Mouse (Mus musculus): ENCODE results near the gene Tmem72. TPM values are rescaled to one million over a fixed set of nuclear protein-coding genes. Genes with fewer than 3 reads are reported as not detected.

The Tmem72 gene
- total RNA-seq (2014; fragmentation: Nextera tagmentation) = 0.30 and 0.34 TPM in 2 replicates
- 0.11 and 0.12 TPM in 2 replicates for total RNA-seq (2017)
- polyA plus RNA-seq (2012) = under 0.01 TPM in 1 of 2 replicates, not detected in the other

DNA sequence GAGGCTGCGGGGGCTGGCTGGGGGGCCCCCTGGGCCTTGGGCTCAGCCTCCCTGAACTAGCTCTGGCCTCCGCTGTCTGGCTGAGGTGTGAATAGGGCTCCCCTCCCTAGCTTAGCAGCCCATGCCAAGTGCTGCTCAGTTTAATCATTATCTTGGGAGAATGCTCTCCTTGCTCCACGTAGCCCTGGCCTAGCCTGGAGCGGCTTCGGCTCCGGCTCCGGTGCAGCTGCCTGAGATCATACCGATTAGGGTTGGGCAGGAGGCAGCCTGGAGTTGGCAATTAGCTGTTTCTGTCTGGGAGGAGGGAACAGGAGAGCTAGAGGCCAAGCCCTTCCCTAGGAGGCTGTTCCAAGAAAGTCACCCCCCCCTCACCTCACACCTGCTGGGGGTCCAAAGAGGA is at the start of gene Tmem72:
Gene Tmem72 (minus strand): TSS at position 248 of the 400 bp plus-strand sequence.
- Histone ChIP-seq H3K36me3 (replicated peaks) (no peaks in the 10 kb centered on the region), H3K27me3 (ENCODE audit: insufficient read depth, low read length) (no peaks in the 10 kb centered on the region), H3K9me3 (replicated peaks) (peaks cover 73% of the 10 kb centered on the region), H3K4me1 (ENCODE audit: insufficient read depth, low read depth, low read length) (no peaks in the 10 kb centered on the region), H3K4me3 (ENCODE audit: low read depth, low read length) (no peak within 1 kb of the TSS)
- DNase-seq (ENCODE audit: low spot score) (no peak), ATAC-seq (ENCODE audit: extremely low read depth, insufficient number of reproducible peaks, low FRiP score, poor library complexity, severe bottlenecking) (no peak)
- TF ChIP-seq GATA1 (IDR thresholded peaks at IDR 0.05; ENCODE audit: borderline replicate concordance, low read length) (no peak), CTCF (IDR thresholded peaks at IDR 0.05; ENCODE audit: low read depth, low read length) (no peak), GATA2 (IDR thresholded peaks at IDR 0.05; ENCODE audit: borderline replicate concordance, low read depth, low read length) (no peak), TAL1 (conservative IDR thresholded peaks at IDR 0.05; ENCODE audit: low read depth, low read length) (no peak), POLR2AphosphoS5 (IDR thresholded peaks at IDR 0.05; ENCODE audit: insufficient replicate concordance, low read depth, low read length) (no peak)

- Histone ChIP-seq H3K9me3 (replicated peaks) (peaks cover 47% of the 10 kb centered on the region), H3K4me3 (ENCODE audit: low read depth, low read length) (no peak overlapping the region), H3K27me3 (ENCODE audit: insufficient read depth, low read length) (no peaks in the 10 kb centered on the region), H3K4me1 (ENCODE audit: insufficient read depth, low read depth, low read length) (no peaks in the 10 kb centered on the region), H3K36me3 (replicated peaks) (no peaks in the 10 kb centered on the region)
- no peak for TF ChIP-seq GATA1 (IDR thresholded peaks at IDR 0.05; ENCODE audit: borderline replicate concordance, low read length)
- no peak for TF ChIP-seq CTCF (IDR thresholded peaks at IDR 0.05; ENCODE audit: low read depth, low read length)
- ATAC-seq (ENCODE audit: extremely low read depth, insufficient number of reproducible peaks, low FRiP score, poor library complexity, severe bottlenecking) (no peak; the same call in 1 of the 2 replicates), DNase-seq (ENCODE audit: low spot score) (no peak)
Observed at GRCm38 (mm10) chr6:116764524-116764923, 47.8 kb upstream of the Tmem72 start.

DNA sequence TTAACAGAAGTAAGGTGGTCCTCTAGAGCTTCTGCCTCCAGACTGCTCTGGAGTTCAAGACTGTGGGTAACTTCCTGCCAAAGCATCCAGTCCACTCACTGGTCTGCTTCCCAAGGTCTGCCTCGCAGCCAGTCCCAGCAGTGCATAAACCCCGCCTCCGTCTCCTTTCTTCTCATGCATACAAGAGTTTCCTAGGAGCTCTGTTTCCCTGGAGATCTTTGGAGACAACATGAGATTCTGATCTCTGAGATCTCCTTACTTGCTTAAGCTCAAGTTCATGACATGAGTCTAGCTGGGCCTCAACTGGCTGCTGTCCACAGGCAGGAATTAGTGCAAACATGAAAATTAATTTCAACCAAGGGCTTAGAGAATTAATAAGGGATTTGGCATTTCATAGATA is 45.6 kb upstream of the Tmem72 start:
- DNase-seq (ENCODE audit: low spot score) (no peak), ATAC-seq (ENCODE audit: extremely low read depth, insufficient number of reproducible peaks, low FRiP score, poor library complexity, severe bottlenecking) (no peak)
- Histone ChIP-seq H3K4me1 (ENCODE audit: insufficient read depth, low read depth, low read length) (no peaks in the 10 kb centered on the region), H3K27me3 (ENCODE audit: insufficient read depth, low read length) (no peaks in the 10 kb centered on the region), H3K4me3 (ENCODE audit: low read depth, low read length) (no peak overlapping the region), H3K36me3 (replicated peaks) (no peaks in the 10 kb centered on the region), H3K9me3 (replicated peaks) (peaks cover 36% of the 10 kb centered on the region)
- TF ChIP-seq GATA2 (IDR thresholded peaks at IDR 0.05; ENCODE audit: borderline replicate concordance, low read depth, low read length) = no peak
- TF ChIP-seq CTCF (IDR thresholded peaks at IDR 0.05; ENCODE audit: low read depth, low read length) = no peak
- no peak for TF ChIP-seq TAL1 (conservative IDR thresholded peaks at IDR 0.05; ENCODE audit: low read depth, low read length)
- no peak for TF ChIP-seq POLR2AphosphoS5 (IDR thresholded peaks at IDR 0.05; ENCODE audit: insufficient replicate concordance, low read depth, low read length)
- no peak for TF ChIP-seq GATA1 (IDR thresholded peaks at IDR 0.05; ENCODE audit: borderline replicate concordance, low read length)

DNA sequence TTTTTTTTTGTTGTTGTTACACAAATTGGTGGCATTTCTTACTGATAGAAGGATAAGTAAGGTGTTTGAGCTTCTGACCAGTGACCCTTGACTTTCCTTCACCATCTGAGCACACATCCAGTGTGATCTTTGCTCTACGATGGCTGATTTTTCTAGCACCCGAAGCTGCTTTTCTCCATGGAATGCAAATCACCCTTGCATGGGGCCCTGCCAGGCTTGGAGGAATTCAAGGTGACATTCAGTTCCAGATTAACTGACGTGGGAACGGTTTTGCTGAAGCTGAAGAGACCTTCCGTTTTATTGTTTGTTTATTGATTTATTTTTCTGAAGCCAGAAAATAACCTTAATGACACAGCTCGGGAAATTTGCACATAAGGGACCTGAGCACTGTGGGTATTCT is 43.5 kb upstream of the Tmem72 start:
- Histone ChIP-seq H3K27me3 (ENCODE audit: insufficient read depth, low read length) (no peaks in the 10 kb centered on the region), H3K9me3 (replicated peaks) (peaks cover 32% of the 10 kb centered on the region), H3K4me1 (ENCODE audit: insufficient read depth, low read depth, low read length) (no peaks in the 10 kb centered on the region), H3K36me3 (replicated peaks) (no peaks in the 10 kb centered on the region), H3K4me3 (ENCODE audit: low read depth, low read length) (no peak overlapping the region)
- TF ChIP-seq GATA1 (IDR thresholded peaks at IDR 0.05; ENCODE audit: borderline replicate concordance, low read length) (no peak), POLR2AphosphoS5 (IDR thresholded peaks at IDR 0.05; ENCODE audit: insufficient replicate concordance, low read depth, low read length) (no peak), TAL1 (conservative IDR thresholded peaks at IDR 0.05; ENCODE audit: low read depth, low read length) (no peak), GATA2 (IDR thresholded peaks at IDR 0.05; ENCODE audit: borderline replicate concordance, low read depth, low read length) (no peak), CTCF (IDR thresholded peaks at IDR 0.05; ENCODE audit: low read depth, low read length) (no peak)
- no peak for ATAC-seq (ENCODE audit: extremely low read depth, insufficient number of reproducible peaks, low FRiP score, poor library complexity, severe bottlenecking)
- DNase-seq (ENCODE audit: low spot score) = no peak

DNA sequence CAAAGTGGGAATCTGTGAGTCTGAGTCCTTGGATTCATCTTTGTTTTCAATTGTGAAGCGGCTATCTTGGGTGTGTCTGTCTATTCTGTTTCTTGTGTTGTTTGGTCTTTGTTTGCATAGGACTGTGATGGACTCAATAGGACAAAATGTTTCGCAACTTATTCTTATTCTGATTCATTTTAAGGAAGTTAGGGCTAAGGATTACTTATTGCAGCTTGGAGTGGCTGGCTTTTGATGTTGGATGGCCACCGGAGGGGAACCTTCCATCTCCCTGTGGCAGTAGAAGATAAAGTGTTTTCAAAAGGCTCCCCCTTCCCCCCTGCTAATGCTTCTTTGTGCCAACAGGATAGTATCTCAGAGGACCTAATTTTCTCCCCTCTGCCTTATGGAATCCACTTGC is 39.7 kb upstream of the Tmem72 start:
- Histone ChIP-seq H3K4me1 (ENCODE audit: insufficient read depth, low read depth, low read length) (no peaks in the 10 kb centered on the region), H3K36me3 (replicated peaks) (no peaks in the 10 kb centered on the region), H3K9me3 (replicated peaks) (peaks cover 20% of the 10 kb centered on the region), H3K27me3 (ENCODE audit: insufficient read depth, low read length) (no peaks in the 10 kb centered on the region), H3K4me3 (ENCODE audit: low read depth, low read length) (no peak overlapping the region)
- DNase-seq (ENCODE audit: low spot score) (no peak), ATAC-seq (ENCODE audit: extremely low read depth, insufficient number of reproducible peaks, low FRiP score, poor library complexity, severe bottlenecking) (no peak)
- TF ChIP-seq GATA1 (IDR thresholded peaks at IDR 0.05; ENCODE audit: borderline replicate concordance, low read length) (no peak), CTCF (IDR thresholded peaks at IDR 0.05; ENCODE audit: low read depth, low read length) (no peak), POLR2AphosphoS5 (IDR thresholded peaks at IDR 0.05; ENCODE audit: insufficient replicate concordance, low read depth, low read length) (no peak), GATA2 (IDR thresholded peaks at IDR 0.05; ENCODE audit: borderline replicate concordance, low read depth, low read length) (no peak), TAL1 (conservative IDR thresholded peaks at IDR 0.05; ENCODE audit: low read depth, low read length) (no peak)

GRCm38 (mm10) chr6:116738046-116738445 is 21.3 kb upstream of the Tmem72 start:
- Histone ChIP-seq H3K36me3 (replicated peaks) (no peaks in the 10 kb centered on the region), H3K27me3 (ENCODE audit: insufficient read depth, low read length) (no peaks in the 10 kb centered on the region), H3K9me3 (replicated peaks) (peaks cover 23% of the 10 kb centered on the region), H3K4me1 (ENCODE audit: insufficient read depth, low read depth, low read length) (no peaks in the 10 kb centered on the region), H3K4me3 (ENCODE audit: low read depth, low read length) (no peak overlapping the region)
- ATAC-seq (ENCODE audit: extremely low read depth, insufficient number of reproducible peaks, low FRiP score, poor library complexity, severe bottlenecking) = no peak
- no peak for DNase-seq (ENCODE audit: low spot score)
- TF ChIP-seq GATA1 (IDR thresholded peaks at IDR 0.05; ENCODE audit: borderline replicate concordance, low read length) (no peak), POLR2AphosphoS5 (IDR thresholded peaks at IDR 0.05; ENCODE audit: insufficient replicate concordance, low read depth, low read length) (no peak), TAL1 (conservative IDR thresholded peaks at IDR 0.05; ENCODE audit: low read depth, low read length) (no peak), CTCF (IDR thresholded peaks at IDR 0.05; ENCODE audit: low read depth, low read length) (no peak), GATA2 (IDR thresholded peaks at IDR 0.05; ENCODE audit: borderline replicate concordance, low read depth, low read length) (no peak)

Data from G1E (cell line).